Mouse (Mus musculus) retina, adult 2 months (tissue): ENCODE data around the gene Mgat4a.

Source experiments
- DNase-seq: peaks from one replicate; pipeline ENCODE4 v3.0.0-alpha.2; 2012; ENCODE audit warnings: low read depth, low spot score

The Mgat4a gene

DNA sequence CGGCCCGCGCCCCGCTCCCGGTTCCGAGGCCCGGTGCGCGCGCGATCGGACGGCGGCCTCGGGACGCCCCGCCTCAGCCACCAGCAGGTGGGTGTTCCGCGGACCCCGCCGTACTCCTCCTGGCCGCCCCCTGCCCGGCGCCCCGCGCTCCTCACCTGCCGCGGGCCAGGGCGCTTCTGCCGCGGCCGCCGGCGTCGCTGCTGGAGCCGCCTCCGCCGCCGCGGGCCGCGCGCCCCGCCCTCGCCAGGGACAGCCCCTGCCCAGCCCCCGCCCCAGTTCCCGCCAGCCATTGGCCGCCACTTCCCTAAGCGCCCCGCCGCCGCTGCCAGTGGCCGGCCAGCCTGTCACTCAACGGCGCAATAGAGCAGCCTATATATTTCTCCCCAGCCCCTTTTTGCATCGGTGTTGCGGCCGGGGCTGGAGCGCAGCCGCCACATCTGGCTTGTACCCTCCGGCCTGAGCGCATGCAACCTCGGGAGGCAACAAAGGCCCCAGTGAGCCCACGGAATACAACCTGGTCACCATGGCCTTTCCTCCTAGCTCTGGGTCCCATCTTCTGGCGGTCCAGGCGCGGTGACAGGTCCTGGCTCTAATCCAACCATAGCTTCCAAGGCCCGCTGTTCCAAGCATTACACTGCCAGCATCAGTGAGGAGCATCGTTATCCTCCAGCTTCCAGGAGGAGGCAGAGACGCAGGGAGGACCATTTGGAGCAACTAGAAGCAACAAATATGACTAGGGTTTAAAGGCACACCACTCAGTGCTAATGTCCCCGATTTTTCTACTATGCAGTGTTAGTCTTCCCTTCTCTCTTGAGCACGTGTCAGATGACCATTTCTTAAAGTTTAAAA is at the start of gene Mgat4a:
TSS of gene Mgat4a (minus strand) at position 207 of the 849 bp plus-strand sequence.
- peak; percentile 42 for DNase-seq

DNA sequence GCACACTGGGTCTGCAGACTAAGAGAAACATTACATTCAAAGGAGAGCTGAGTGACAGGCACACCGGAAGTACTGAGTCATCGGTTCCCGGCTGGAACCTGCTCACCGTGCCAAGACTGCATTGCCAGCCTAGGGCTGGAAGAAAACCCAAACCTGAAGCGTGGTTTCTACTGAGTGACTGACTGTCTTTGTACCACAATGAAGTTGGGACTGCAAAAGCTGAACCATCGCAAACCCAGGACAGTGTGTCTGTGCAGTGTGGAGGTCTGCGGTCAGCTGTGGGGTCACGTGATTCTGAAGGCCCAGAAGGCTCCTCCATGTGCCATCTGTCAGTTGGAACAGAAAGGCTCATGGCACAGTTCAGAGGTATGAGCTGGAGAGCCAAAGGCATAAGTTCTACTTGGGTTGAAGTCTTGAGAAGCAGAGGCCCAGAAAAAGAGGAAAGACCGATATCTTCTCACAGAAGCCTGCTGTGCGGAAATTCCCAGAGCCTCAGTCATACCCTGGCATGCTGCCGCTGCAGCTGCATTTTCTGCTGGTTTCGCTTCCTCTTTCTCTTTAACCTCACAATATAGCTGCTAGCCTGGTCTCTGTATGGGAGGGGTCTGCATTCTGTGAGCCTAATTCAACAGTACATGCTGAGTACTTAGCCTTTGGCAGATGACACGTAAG is 45.1 kb upstream of the Mgat4a start:
- no peak for DNase-seq

DNA sequence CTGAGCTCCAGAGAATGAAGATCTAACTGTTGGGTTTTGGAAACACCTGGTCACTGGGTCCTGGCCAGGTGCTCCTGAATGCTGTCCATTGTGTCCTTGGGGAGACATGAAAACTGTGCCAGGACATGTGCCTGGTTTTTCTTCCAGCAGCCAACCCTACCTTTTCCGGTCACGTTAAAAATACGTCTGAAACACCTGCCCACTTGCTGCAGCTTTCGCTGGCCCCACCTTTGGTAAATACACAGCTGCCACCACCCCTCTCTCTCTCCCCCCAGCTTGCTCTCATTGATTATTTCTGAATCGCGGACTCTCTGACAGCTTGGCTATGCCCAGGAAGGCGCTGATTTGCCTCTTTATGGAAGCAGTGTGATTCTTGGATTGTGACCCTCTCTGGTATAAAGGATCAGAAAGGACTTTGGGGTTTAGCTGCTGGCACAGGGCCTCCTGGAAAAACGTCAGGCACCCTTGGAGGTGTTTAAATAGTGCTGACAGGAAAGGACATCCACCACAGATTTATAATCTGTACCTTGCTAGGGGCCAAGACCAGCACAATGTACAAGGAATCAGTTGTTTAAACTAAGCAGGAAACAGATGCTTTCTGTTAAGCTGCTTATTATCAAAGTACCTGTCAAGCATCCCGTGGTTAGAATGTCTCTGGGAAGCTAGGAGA is 43.1 kb upstream of the Mgat4a start:
- no peak for DNase-seq

DNA sequence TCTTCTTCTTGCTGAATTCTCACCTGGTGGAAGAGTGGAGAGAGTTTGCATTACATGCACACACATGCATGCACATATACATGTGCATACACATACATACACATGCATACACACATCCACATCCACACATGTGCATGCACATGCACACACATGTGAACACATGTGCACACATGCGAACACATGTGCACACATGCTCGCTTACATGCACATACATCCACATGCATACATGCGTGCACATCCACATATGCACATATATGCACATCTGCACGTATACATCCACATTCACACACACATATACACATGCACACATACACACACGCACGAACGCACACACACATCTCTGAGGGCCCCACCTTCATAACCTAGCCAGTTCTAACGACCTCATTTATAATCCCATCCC is 42.4 kb upstream of the Mgat4a start:
- DNase-seq: no peak

DNA sequence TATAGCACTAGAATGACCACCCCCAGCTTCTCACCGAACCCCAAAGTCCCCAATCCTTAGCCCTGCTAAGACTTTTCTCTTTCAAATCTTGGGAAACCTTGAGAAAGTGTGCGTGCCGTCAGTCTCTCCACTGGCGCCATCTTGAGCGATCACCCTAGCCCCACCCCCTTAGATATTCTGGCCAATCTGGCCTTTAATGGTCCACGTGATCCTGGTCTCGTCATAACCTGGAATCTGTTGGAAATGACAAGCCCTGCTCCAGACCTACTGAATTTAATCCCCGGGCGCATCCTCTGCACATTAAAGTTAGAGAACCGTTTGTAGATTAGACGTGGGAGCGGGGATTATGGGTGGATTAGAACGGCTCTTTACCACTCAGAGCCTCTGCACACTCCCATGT is 38.9 kb upstream of the Mgat4a start:
- no peak for DNase-seq

DNA sequence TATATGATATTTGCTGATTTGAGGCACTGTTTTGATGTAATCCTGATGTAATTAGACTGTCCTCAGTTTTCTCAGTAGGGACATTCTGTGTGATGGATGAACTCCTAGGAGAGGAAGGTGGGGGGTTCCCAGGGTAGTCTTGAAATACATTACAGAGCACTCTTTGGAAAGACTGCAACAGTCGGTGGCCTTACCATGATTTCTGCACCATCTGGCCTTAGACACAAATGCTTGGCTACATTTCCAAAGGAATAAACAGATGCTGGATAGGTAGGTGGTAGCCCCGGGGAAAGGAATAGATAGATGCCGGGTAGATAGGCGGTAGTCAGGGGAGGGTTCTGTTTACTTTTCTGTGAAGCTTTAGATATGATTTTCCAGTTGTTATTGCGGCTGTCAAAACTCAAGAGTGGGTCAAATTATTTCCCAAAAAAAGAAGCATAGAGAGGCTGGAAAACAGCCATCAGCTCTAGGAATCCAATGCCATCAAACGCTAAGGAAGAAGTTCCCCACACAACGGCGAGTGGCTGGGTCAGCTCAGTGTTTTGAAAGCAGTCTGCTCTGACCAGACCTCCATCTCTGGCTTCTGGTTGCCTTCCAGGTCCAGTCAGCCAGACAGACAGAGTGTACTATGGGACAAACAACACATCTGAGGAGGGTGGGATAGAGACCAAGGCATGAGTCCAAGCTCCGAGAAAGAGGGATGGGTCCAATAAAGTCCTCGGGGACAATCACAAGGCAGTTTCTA is 31.9 kb upstream of the Mgat4a start:
- DNase-seq: no peak

DNA sequence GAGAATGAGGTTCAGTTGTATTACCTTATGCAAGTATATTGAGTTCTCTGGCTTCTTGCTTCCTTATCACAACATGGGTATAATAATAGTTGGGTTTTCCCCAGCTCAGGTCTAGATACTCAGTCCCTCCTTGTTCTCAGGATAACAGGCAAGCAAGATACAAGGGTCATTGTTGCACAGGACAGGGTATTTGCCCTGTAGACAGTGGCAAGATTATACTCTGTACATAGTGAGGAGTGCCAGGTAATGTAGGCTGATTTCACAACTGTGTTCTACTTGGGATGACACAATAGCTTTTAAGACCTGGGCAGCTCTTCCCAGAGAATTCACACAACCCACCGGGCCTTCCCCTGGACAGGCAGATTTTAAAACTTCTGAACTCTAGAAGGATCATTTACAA is 27.6 kb upstream of the Mgat4a start:
- no peak for DNase-seq

DNA sequence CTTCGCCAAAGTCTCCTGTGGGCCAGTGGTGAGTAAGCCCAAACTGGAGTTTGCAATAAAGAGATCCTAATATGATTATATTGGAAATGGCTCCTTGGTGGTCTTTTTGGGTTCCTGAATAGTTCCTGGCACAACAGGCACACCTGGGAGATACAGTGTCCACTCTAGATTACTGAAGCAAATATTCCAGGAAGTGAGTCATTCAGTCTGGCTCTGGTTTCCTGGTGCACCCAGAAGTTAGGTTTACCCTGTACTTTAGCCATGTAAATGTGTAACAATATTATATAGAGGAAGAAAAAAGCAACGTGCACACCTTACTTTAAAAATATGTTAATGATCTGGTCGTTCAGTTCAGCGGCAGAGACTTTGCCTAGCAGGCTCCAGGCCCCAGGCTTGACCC is 25.9 kb upstream of the Mgat4a start:
- DNase-seq: no peak

DNA sequence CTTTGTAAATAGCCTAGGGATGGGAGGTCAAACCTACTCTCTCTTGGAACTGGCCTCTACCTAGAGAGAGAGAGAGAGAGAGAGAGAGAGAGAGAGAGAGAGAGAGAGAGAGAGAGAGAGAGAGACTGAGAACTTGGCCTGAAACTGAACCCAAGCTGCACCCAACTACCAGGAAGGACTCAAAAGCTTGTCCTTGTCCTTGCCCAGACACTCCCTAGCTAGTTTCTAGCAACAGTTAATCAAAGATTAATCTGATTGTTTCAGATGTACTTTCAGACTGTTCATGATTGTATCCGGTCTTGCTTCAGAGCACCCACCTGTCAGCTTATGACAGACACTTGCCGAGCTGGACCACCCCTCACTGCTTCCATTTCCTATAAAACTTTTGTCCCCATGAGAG is 25.5 kb upstream of the Mgat4a start:
- DNase-seq: no peak

DNA sequence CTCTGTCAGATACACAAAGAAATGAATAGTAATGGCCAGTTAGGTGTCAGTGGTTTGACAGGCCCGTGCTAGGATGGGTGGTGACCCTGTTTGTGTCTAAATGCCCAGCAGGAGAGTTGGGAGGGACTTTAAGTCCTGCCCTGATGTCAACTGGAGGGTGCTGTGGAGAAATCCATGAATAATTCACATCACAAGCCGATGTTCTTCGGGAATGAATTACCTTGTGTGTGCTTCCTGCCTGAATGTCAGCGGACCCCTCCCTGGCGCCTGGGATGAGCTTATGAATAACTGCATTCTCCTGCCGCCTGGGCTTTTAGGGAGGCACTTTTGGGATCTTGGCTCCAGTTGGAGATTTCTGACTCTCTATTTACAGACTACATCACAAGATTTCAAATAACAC is 24.6 kb upstream of the Mgat4a start:
- DNase-seq: no peak

DNA sequence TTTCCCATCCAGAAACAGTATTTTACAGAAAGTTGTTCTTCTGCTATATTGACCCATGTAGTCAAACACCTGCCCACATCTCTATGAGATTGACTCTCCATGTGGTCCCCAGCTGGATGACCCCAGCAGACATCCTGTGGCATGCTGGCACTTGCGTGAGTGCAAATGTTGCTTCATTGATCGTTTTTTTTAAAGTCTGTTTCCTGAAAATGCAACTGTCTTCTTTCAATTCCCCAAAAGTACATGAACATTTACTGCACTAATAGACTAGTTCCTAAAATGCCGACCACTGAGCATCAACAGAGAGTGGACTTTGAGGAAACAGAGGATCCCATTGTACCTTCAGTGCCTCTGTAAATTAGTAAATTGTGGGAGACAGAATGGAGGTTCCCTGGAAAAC is 21.1 kb upstream of the Mgat4a start:
- DNase-seq: no peak

DNA sequence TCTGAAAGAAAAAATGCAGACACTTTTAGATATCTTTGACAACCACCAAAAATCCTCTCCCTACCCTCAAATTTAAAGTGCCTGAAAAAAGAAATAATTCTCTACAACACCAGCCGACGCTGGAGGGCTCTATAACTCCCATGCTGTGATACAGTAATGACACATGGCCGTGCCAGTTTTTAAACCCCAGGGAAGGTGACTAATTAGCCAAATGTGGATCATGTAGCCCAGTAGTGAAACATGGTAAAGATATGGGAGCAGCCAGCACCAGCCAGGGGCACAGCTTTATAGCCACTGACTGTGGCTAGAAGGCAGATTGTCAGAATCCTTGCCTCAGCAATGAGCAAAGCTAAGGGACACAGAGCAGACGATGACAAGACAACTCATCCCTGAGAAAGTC is 19.5 kb upstream of the Mgat4a start:
- DNase-seq: no peak

DNA sequence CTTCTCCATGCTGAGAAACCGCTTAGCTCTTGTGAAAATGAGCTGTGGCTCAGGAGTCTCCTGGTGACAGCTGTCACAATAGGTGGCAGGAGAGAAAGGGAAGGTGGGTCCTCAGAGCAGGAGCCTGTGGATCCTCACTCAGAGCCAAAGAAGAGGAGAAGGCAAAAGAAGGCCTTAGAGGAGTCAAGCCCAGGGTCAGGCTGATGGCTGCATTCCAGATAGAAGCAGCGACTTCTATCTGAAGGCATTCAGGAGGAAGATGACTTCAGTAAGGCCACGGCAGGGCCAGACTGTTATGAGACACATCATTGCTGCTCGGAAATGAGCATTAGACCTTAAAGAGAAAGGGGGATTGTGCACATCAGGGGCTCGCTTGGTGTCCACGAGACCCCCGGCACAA is 11.2 kb upstream of the Mgat4a start:
- no peak for DNase-seq

DNA sequence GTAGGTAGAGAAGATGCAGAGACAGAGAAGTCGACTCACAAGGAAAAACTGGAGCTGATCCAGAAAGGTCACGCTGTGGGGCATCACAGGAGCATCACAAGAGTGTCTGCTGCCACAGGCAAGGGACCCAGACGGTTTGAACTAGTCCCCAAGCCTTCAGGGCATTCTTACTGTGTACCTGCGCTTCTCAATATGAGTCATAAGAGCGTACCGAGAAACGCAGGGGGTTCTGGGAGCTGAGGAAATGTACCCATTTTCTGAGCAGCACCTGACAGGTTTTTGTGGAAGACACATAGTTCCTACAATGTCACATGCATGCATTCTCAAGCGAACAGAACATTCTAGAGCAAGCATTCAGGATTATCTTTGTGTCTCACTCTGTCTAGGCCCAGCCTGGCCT is 8.7 kb upstream of the Mgat4a start:
- no peak for DNase-seq

DNA sequence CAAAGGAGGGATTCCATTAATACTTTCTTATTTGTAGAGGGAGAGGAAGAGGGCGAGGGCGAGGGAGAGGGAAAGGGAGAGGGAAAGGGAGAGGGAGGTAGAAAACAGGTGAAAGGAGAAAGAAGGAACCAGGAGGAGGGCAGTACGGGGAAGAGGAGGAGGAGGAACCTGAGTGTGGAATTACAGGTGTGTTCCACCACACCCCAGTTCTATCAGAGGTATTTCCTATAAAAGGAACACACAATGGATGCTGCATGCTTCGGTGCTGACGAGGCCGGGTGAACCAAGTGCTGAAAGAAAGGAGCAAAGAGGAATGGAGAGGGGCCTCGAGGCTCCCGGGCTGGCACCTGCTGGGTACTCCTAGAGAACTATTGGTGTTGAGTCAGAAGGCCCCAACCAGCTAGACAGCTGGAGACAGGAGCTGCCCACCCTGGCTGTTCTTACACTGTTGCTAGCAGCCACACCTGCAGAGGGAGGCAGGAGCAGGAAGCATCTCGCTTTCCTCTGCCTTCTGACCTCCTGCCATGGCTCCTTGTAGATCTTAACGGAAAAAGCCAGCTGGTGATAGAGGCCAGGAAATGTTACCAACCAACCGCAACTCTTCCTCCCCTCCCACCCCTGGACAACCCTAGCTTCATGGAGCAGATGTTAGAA is 5.7 kb upstream of the Mgat4a start:
- no peak for DNase-seq

DNA sequence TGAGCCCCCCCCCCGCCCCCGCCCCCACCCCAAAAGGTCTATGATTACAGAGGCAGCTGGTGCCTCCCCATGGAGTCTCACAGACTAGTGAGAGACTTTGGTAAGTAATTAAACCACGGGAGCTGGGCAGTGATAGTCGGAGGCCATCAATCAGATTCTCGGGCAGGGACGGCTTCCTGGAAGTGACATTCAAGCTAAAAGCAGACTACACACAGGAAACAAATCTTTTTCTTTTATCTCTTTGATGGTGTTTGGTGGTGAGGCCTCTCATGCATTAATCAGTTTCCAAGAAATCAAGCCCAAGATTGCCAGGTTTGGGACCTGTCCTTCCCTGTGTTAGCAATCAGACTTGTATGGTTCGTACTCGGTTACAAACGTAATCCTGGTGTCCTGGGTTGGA is 3.4 kb upstream of the Mgat4a start:
- DNase-seq: no peak

DNA sequence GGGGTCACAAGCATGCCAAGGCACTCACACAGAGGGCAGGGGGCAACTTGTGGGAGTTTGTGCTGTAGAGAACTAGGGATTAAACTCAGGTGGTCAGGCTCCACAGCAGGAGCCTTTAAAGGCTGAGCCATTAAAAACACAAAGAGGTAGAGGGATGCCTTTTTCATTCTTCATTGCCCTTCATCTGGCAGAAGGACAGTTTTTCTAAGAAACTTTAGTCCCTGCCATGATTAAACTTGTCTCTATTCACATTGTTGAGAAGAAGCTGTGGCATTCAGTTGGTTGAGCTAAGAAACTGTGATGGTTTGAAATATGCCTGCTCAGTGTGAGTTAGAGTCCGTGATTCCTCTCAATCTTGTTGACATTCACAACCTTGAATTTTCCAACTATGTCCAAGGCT is 2.2 kb upstream of the Mgat4a start:
- DNase-seq: no peak

DNA sequence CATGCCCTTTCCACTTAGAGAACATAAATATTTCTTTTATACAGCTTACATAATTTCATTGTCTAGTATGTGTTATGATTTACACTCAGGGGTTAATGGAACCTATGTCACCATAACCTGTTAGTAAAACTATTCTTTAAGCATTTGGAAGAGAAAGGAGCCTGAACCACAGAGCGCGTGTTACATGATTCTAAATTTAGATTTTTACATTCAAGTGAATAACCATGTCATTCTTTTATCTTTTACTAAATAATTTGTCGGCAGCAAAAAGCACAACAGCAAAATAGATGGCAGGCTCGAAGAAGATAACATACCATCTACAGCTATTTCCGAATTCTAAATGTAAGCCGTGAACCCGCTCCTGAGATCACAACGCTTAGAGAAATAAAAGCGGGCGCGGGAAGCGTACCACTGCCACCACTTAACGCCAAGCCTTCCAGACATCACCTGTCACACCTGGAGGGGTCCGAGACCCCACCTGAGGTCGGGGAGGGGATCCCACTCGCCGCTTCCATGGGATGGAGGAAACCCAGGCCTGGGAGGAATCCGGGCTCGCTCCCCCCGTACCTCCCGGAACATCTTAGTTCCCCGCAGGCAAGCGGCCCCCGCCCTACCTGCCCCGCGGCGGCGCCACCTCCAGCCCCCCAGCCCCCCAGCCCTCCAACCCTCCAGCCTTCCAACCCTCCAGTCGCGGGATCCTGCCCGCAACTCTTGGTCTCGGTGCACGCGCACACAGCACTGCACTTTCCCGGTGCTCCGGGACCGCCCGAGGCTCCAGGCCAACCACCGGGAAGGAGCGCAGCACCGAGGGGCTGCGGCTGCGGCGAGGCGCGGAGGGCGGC is 627 bp downstream of the Mgat4a start:
- DNase-seq: no peak

DNA sequence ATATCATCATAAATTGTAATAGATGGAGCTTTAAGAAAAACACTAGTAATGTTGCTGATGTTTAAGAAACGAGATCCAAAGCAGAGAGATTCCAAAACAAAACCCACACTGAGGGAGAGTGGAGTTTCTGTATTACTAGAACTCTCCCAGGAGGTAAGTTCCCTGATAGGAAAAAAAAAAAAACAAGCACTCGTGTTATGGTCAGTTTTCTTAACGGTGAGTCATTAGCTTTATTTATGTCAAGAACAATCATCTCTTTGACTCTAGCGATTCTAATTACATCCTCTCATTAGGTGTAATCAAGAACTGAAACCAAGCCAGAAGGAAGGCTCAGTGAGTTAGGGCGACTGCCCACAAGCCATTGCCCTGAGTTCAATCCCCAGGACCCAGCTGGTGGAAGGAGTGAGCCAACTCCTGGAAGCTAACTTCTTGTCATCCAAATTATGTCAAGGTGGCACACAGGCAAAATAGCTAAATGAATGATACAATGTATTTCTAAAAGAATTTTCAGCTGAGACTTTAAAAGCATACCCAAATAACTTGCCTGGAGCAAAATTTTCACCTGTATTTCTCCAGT is 6.2 kb downstream of the Mgat4a start:
- DNase-seq: no peak

DNA sequence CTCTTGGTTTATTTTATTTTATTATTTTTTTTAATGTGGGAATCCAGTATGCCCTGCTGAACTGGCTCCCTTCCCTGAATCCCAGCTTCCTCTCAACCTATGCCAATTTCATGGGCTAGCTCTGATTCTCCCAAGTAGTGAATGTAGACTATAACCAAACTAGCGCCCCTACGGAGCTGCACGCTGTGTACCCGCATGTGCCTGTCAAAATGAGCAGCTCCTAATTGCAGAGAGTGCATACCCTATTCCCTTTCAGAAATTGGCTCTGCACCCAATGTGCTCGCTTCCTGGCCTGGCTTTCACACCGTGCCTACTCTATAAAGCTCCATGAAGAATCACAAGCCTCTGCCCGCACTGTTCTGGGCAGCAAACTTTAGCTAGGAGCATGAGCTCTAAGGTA is 7.6 kb downstream of the Mgat4a start:
- no peak for DNase-seq

DNA sequence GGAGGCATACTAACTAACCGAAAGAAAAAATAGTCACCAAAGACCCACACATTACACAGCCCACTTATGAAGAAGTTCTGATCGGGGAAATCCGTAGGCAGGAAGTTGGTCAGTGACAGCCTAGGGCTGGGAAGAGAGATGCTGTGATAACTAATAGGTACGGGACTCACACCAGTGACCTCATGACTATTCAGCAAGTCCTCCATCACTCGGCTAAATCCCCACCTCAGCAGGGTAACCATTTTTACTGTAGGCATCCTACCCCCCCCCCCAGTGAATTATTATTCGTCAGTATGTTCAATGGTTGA is 8.3 kb downstream of the Mgat4a start:
- no peak for DNase-seq
